Mouse (Mus musculus) heart, embryonic 16.5 days (tissue): ENCODE results near the gene Cit. TPM values are rescaled to one million over a fixed set of nuclear protein-coding genes. Genes with fewer than 3 reads are reported as not detected.

ENCODE experiments used
- ATAC-seq: fragments of 200-750 bp; cut with Nextera tagmentation; replicated peaks from 2 replicates; pipeline ENCODE4 v1.8.0; 2017; ENCODE audit warnings: moderate number of reproducible peaks; ENCODE audit not compliant: insufficient read depth, low FRiP score; ENCODE audit errors: extremely low read depth
- H3K27ac ChIP-seq: fragments of 300-500 bp; sonication (generic); 2 replicates; pipeline ENCODE4 v1.5.1; 2014; ENCODE audit warnings: mild to moderate bottlenecking, low read length, control low read depth, moderate library complexity
- H3K27me3 ChIP-seq: fragments of 300-500 bp; sonication (generic); 2 replicates; pipeline ENCODE4 v1.6.1; 2014; ENCODE audit warnings: low read length, mixed read lengths; ENCODE audit not compliant: control insufficient read depth, insufficient read depth
- H3K36me3 ChIP-seq: fragments of 300-500 bp; sonication (generic); 2 replicates; pipeline ENCODE4 v1.6.1; 2014; ENCODE audit not compliant: control insufficient read depth, insufficient read depth
- H3K4me1 ChIP-seq: fragments of 300-500 bp; sonication (generic); 2 replicates; pipeline ENCODE4 v1.6.1; 2014; ENCODE audit warnings: low read length, mixed read lengths; ENCODE audit not compliant: control insufficient read depth, insufficient read depth
- H3K4me2 ChIP-seq: fragments of 300-500 bp; sonication (generic); 2 replicates; pipeline ENCODE4 v1.6.1; 2014; ENCODE audit warnings: low read depth, mild to moderate bottlenecking, control low read depth, low read length
- H3K4me3 ChIP-seq: fragments of 300-500 bp; sonication (generic); 2 replicates; pipeline ENCODE4 v1.5.1; 2014; ENCODE audit warnings: mild to moderate bottlenecking, control low read depth, low read length
- H3K9ac ChIP-seq: fragments of 300-500 bp; sonication (generic); 2 replicates; pipeline ENCODE4 v1.6.1; 2014; ENCODE audit warnings: low read length, control low read depth
- H3K9me3 ChIP-seq: fragments of 300-500 bp; sonication (generic); replicated peaks from 2 replicates; pipeline ENCODE4 v1.6.1; 2016; ENCODE audit warnings: low read length; ENCODE audit not compliant: control insufficient read depth
- WGBS: fragments of 180-500 bp; shearing (Covaris S2); extraction: QIAGEN DNeasy Blood & Tissue Kit; methylation state at CpG from one replicate; pipeline ENCODE4 v1.1.7; 2014; 5-methylcytosine and 5-hydroxymethylcytosine counted together
- polyA plus RNA-seq: library from polyadenylated mRNA; unstranded; fragments of >200 nt; fragmentation: Nextera tagmentation; extraction: Ambion mirVana; gene quantifications from 2 replicates; pipeline ENCODE4 v1.2.1, GENCODE M21; 2015

Gene Cit
- polyA plus RNA-seq, 1 experiment from 2014 or later = 21.7 TPM

DNA sequence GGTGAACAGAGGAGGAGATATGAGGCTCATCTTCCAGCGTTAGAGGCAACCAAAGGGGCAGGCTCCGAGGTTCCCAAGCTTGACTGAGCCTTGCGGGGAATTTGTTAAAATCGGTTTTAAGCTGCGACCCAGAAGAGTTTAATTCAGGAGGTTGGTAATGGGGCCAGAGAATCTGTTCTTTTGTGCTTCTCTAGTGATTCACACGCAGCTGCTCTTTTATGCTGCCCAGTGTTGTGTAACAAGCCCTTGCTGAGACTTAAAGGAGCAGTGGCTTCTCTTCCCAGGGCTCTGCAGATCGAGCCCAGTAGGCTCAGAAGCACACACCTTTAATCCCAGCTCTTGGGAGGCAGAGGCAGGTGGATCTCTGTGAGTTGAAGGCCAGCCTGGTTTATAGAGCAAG is 3.4 kb downstream of the Cit start:
- Histone ChIP-seq H3K9me3 (no peaks in the 10 kb centered on the region), H3K36me3 (peaks cover 22% of the 10 kb centered on the region), H3K4me2 (no peak overlapping the region), H3K4me3 (no peak overlapping the region), H3K9ac (no peak overlapping the region), H3K4me1 (peaks cover 13% of the 10 kb centered on the region; the same call in 1 of the 2 replicates), H3K27ac (no peak overlapping the region), H3K27me3 (no peaks in the 10 kb centered on the region)
- no peak for ATAC-seq
- 94% methylated on average over 7 of the region's 7 CpGs for WGBS

DNA sequence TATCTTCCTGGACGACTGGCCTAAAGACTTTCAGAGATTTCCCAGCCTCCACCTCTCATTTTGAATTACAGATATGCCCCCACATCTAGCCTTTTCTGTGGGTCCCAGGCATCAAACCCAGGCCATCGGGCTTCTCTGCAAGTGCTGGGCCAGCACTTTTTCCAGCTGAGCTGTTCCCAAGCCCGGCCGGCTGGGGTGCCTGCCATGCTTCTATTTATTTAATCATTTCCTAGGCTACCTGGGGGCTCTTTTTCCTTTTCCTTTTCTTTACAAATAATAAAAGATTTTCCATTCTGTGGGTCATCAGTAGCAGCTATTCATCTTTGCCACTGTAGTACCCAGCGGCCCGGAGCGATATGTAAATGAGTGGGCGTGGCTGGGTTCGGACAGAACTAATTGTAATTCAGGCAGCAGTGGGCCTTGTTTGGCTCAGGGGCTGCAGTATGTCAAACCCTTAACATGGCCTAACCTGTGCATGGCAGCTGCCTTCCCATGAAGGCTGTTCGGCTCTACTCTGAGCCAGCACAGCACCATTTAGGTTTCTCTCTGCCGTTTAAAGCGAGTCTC is 4.3 kb downstream of the Cit start:
- ATAC-seq = no peak
- Histone ChIP-seq H3K27ac (no peak overlapping the region), H3K27me3 (no peaks in the 10 kb centered on the region), H3K9ac (no peak overlapping the region), H3K9me3 (no peaks in the 10 kb centered on the region), H3K36me3 (peaks cover 27% of the 10 kb centered on the region), H3K4me3 (no peak overlapping the region), H3K4me1 (peaks cover 11% of the 10 kb centered on the region; the same call in 1 of the 2 replicates), H3K4me2 (no peak overlapping the region)
- 87% methylated on average over 12 of the region's 12 CpGs for WGBS

DNA sequence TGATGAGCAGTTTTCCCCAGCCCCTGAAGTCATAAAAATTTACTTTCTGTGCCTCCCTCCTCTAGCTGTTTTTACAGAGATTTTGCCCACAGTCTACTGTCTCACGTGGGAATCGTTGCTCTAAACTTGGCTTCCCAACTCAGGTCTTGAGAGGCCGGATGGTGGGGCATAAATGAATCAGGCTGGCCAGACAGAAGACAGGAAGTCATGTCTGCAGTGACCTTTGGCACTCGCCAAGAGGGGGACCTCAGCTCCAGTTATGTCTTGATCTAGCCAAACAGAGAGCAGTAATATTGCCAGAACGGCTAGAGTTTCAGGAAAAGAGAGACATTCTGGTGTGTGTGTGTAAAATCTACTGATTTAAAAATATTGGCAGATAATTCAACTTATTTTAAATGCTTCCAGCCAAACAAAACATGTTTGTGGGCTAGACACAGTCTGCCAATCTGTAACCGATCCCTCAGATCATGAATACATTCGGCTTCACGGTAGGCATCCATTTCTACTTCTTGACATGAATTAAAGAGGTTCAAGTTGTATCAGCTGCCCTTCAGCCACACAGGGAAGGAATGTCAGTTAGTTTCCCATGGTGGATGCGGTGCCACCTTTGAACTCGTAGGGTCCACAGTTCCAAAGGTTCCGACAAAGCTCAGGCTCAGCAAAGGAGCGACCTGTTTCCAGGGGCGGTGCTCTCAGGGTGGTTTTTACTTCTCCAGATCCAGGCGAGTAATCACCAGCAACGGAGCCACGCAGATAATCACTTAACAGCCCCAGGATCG is 5.4 kb downstream of the Cit start:
- WGBS = 89% methylated on average over 17 of the region's 17 CpGs
- H3K36me3 ChIP-seq = peaks cover 29% of the 10 kb centered on the region

DNA sequence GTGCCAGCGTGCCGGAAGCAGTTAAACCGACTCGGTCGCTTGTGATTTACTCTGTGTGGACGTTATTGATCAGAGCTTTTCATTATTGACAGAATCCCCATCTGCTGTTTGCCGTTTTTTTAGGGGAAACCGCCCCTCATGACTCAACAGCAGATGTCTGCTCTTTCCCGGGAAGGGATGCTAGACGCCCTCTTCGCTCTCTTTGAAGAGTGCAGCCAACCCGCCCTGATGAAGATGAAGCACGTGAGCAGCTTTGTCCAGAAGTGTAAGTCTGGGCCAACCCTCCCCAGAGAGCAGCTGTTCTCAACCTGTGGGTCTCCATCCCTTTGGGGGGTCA is 5.9 kb downstream of the Cit start:
- H3K27ac ChIP-seq = no peak overlapping the region
- peaks cover 4% of the 10 kb centered on the region; the same call in 1 of the 2 replicates for H3K4me1 ChIP-seq
- no peaks in the 10 kb centered on the region for H3K9me3 ChIP-seq
- H3K9ac ChIP-seq = no peak overlapping the region
- H3K27me3 ChIP-seq = no peaks in the 10 kb centered on the region
- no peak for ATAC-seq
- H3K4me3 ChIP-seq = no peak overlapping the region
- peaks cover 29% of the 10 kb centered on the region for H3K36me3 ChIP-seq
- H3K4me2 ChIP-seq = no peak overlapping the region
- 90% methylated on average over 13 of the region's 13 CpGs for WGBS

More for the DNA sequence above, 5.4 kb downstream of the Cit start:
- Histone ChIP-seq H3K9me3 (no peaks in the 10 kb centered on the region), H3K9ac (no peak overlapping the region), H3K4me2 (no peak overlapping the region), H3K4me3 (no peak overlapping the region), H3K27ac (no peak overlapping the region), H3K27me3 (no peaks in the 10 kb centered on the region), H3K4me1 (peaks cover 8% of the 10 kb centered on the region; the same call in 1 of the 2 replicates)
- ATAC-seq = no peak

DNA sequence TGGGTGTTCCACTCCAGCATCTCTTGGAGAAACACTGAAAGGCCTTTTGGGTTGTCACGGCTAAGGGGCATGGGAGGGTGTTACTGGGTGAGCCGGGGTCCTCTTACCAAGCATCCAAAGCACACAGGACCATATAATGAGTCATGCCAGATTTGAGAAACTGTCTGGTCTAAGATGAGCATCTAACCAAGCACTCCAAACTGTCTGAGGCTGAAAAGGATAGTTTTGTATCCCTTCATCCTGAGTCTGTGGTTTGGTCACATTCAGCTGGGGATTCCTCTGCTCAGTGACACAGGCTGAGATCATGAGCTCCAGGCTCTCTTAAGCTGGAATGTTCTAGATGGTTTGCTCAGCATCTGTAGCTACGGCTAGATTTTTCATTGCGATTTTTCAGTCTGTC is 7.4 kb downstream of the Cit start:
- ATAC-seq = no peak
- no peak overlapping the region for H3K27ac ChIP-seq
- peaks cover 37% of the 10 kb centered on the region for H3K36me3 ChIP-seq
- H3K9me3 ChIP-seq = no peaks in the 10 kb centered on the region
- 94% methylated on average over 4 of the region's 4 CpGs for WGBS
- no peaks in the 10 kb centered on the region for H3K4me1 ChIP-seq
- no peak overlapping the region for H3K4me2 ChIP-seq
- H3K4me3 ChIP-seq = no peak overlapping the region
- H3K9ac ChIP-seq = no peak overlapping the region
- no peaks in the 10 kb centered on the region for H3K27me3 ChIP-seq

DNA sequence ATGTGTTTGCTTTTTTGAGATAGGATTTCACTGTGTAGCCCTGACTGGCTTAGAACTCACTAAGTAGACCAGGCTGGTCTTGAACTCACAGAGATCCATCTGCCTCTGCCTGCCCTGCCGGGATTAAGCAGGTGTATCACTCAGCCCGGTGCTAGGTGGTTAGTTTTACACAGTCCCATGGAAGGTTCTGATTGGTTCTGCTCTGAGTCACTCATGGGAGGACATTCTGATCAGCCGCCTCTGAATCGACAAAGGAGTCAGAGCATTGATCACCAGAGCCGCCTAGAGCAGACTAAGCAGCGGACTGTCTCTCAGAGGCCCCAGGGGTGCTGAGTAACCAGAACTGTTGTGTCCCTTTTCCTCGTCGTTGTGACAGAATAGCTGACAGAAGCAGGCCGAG is 8.6 kb downstream of the Cit start:
- H3K27me3 ChIP-seq = no peaks in the 10 kb centered on the region
- H3K27ac ChIP-seq = no peak overlapping the region
- H3K9me3 ChIP-seq = no peaks in the 10 kb centered on the region
- H3K9ac ChIP-seq = no peak overlapping the region
- peaks cover 35% of the 10 kb centered on the region for H3K36me3 ChIP-seq
- H3K4me3 ChIP-seq = no peak overlapping the region
- no peaks in the 10 kb centered on the region for H3K4me1 ChIP-seq
- ATAC-seq = no peak
- 86% methylated on average over 9 of the region's 9 CpGs for WGBS
- no peak overlapping the region for H3K4me2 ChIP-seq

DNA sequence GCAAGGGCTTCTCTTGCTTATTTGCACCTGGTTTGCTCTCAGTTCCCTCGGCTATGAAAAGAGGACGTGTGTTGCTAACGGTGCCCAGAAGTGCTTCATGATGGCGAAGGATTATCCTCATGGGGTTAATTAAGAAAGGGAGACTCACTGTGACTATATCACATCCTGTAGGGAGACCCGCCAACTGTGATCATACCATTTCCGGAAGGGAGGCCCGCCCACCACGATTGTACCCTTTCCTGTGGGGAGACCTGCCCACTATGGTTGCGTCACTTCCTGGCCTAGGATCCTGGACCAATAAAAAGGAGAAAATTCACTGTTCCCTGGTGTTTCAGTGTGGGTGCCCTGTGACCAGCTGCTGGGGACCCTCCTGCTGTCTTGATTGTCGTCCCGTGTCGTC is 9.3 kb downstream of the Cit start:
- H3K9me3 ChIP-seq = no peaks in the 10 kb centered on the region
- WGBS = 72% methylated on average over 11 of the region's 12 CpGs
- no peaks in the 10 kb centered on the region for H3K4me1 ChIP-seq
- H3K4me2 ChIP-seq = no peak overlapping the region
- no peak overlapping the region for H3K4me3 ChIP-seq
- no peak for ATAC-seq
- no peaks in the 10 kb centered on the region for H3K27me3 ChIP-seq
- peaks cover 35% of the 10 kb centered on the region for H3K36me3 ChIP-seq
- no peak overlapping the region for H3K27ac ChIP-seq
- H3K9ac ChIP-seq = no peak overlapping the region

DNA sequence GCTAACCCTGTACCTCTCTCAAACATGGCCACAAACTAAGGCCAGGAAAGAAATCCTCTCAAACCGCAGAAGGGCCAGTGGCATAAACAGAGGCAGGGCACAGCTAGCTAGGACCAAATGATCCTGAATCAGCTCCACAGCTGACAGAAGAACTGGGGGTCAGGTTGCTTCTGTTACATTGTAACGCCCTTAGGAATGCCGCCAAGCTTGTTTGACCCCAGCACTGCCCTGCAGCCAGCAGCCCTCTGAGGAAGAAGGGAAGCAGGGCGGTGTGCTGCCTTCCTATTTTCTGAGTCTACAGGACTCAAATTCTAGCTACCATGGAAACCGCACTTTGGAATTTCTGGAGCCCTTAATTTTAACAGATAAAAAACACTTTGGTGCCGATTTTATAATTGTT is 13.6 kb downstream of the Cit start:
- H3K27ac ChIP-seq = no peak overlapping the region
- H3K4me3 ChIP-seq = no peak overlapping the region
- no peak overlapping the region for H3K4me2 ChIP-seq
- H3K9ac ChIP-seq = no peak overlapping the region
- 59% methylated on average over 6 of the region's 6 CpGs for WGBS
- ATAC-seq = no peak
- H3K9me3 ChIP-seq = no peaks in the 10 kb centered on the region
- H3K4me1 ChIP-seq = no peaks in the 10 kb centered on the region
- H3K36me3 ChIP-seq = peaks cover 30% of the 10 kb centered on the region
- no peaks in the 10 kb centered on the region for H3K27me3 ChIP-seq

DNA sequence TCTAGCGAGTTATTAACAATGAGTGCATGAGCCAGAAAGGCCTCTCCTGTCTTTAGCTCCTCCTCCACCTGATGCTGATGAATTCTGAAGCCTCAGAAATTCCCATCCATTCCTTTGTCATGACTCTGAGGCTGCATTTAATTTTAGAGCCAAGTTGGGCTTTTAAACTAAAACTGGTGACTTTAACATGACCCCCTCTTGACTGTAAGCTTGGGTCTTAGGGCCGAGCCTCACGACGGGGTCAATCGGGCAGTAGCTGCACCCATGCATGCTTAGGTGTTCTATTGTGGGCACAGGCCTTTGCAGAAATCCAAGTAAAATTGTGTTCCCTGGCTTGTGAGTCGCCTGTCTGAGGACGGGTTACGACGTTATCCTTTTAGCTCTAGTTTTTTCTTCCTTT is 14.4 kb downstream of the Cit start:
- no peak overlapping the region for H3K27ac ChIP-seq
- H3K27me3 ChIP-seq = no peaks in the 10 kb centered on the region
- 84% methylated on average over 9 of the region's 9 CpGs for WGBS
- H3K36me3 ChIP-seq = peaks cover 27% of the 10 kb centered on the region
- no peak overlapping the region for H3K4me2 ChIP-seq
- no peak for ATAC-seq
- H3K9ac ChIP-seq = no peak overlapping the region
- H3K4me3 ChIP-seq = no peak overlapping the region
- no peaks in the 10 kb centered on the region for H3K4me1 ChIP-seq
- H3K9me3 ChIP-seq = no peaks in the 10 kb centered on the region
